Mouse (Mus musculus): ENCODE measurements at regions not wholly inside any gene's neighbourhood (a gene's known extent, or its start where the extent isn't known, plus 50 kb on each side); places are given as distances from the start of the nearest gene placed in this dataset.

DNA sequence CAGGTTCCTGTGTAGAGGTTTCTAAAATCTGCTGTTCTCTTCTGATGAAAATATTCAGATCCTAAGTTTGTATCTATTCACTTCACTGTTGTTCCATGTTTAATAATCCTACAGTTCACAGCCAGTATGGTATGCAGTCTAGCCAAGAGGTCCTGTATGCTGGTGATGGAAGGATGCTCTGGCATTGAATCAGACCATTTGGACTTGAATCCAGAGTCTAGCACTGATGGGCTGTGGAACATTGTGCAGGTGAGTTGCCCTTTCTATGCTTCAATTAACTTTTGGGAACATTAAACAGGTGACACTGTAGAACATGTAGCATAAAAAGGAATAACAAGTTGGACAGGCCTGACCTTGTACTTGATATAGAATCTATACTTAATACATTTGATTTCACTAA lies 267.9 kb downstream of the Etv1 start:
- TF ChIP-seq GATA1 (IDR thresholded peaks at IDR 0.05; ENCODE audit: borderline replicate concordance, low read length), result no peak
- no peak for TF ChIP-seq FLI1 (IDR thresholded peaks at IDR 0.05; ENCODE audit: low read length)

All from megakaryocyte, embryonic 14.5 days (primary cell).